Mouse (Mus musculus) frontal cortex, adult (tissue): ENCODE data around the gene Rpusd4.

ENCODE experiments used
- ATAC-seq: cut with Nextera tagmentation; 2 replicates; pipeline ENCODE4 v1.9.2; 2017; ENCODE audit warnings: mild to moderate bottlenecking, moderate library complexity, mixed read lengths; ENCODE audit not compliant: low TSS enrichment

Rpusd4 gene

GRCm38 (mm10) chr9:35267146-35267975, at the start of gene Rpusd4, which contains the start of gene Fam118b:
Gene Rpusd4, plus strand, starts transcription at chr9:35267865.
Gene Fam118b, minus strand, starts transcription at chr9:35267805.
- ATAC-seq = peak; percentile 88

GRCm38 (mm10) chr9:35217963-35218362, 49.7 kb upstream of the Rpusd4 start:
- no peak for ATAC-seq

GRCm38 (mm10) chr9:35223466-35223865, 44.2 kb upstream of the Rpusd4 start:
- no peak for ATAC-seq

- ATAC-seq = no peak
Observed at GRCm38 (mm10) chr9:35228671-35229070, 39.0 kb upstream of the Rpusd4 start.

- no peak for ATAC-seq
Observed at GRCm38 (mm10) chr9:35235996-35236395, 31.7 kb upstream of the Rpusd4 start.

- no peak for ATAC-seq
Observed at GRCm38 (mm10) chr9:35238371-35238770, 29.3 kb upstream of the Rpusd4 start.

GRCm38 (mm10) chr9:35238915-35239571, 28.6 kb upstream of the Rpusd4 start:
- 0 out of 2 replicates have a peak, but pooled peaks have one; percentile 13 for ATAC-seq

- ATAC-seq = no peak
Observed at GRCm38 (mm10) chr9:35239734-35240133, 27.9 kb upstream of the Rpusd4 start.

GRCm38 (mm10) chr9:35247405-35247804, 20.3 kb upstream of the Rpusd4 start:
- peak; percentile 72 for ATAC-seq

GRCm38 (mm10) chr9:35249476-35249875, 18.2 kb upstream of the Rpusd4 start:
- no peak for ATAC-seq

- no peak for ATAC-seq
Observed at GRCm38 (mm10) chr9:35257365-35257764, 10.3 kb upstream of the Rpusd4 start.

GRCm38 (mm10) chr9:35262418-35262817, 5.2 kb upstream of the Rpusd4 start:
- ATAC-seq = no peak

- ATAC-seq = no peak
Observed at GRCm38 (mm10) chr9:35263431-35263830, 4.2 kb upstream of the Rpusd4 start.

- ATAC-seq = no peak
Observed at GRCm38 (mm10) chr9:35264509-35264908, 3.2 kb upstream of the Rpusd4 start.

- ATAC-seq = peak; percentile 24
Observed at GRCm38 (mm10) chr9:35267976-35268715, 481 bp downstream of the Rpusd4 start.

- ATAC-seq = peak; percentile 95
Observed at GRCm38 (mm10) chr9:35277855-35278365, 10.2 kb downstream of the Rpusd4 start.

GRCm38 (mm10) chr9:35278451-35278850, 10.8 kb downstream of the Rpusd4 start:
- no peak for ATAC-seq

GRCm38 (mm10) chr9:35282006-35282850, 14.6 kb downstream of the Rpusd4 start:
- ATAC-seq = peak; percentile 67

GRCm38 (mm10) chr9:35282851-35283200, 15.2 kb downstream of the Rpusd4 start:
- no peak for ATAC-seq

- ATAC-seq = no peak
Observed at GRCm38 (mm10) chr9:35283415-35284069, 15.9 kb downstream of the Rpusd4 start.

- ATAC-seq = no peak
Observed at GRCm38 (mm10) chr9:35284351-35284750, 16.7 kb downstream of the Rpusd4 start.
